Mouse (Mus musculus) hindbrain, embryonic 16.5 days (tissue): ENCODE measurements around the gene Micu2. TPM values are rescaled to one million over a fixed set of nuclear protein-coding genes. Genes with fewer than 3 reads are reported as not detected.
"Not testable (repeated sequence)": the region's sequence is repeated elsewhere in the genome, so short reads cannot be mapped to it uniquely, and the experiment has no call there.

Experiments
- ATAC-seq: fragments of 200-750 bp; cut with Nextera tagmentation; 2 replicates; pipeline ENCODE4 v1.8.0; 2017; ENCODE audit warnings: moderate TSS enrichment, moderate library complexity
- H3K27ac ChIP-seq: fragments of 300-500 bp; sonication (generic); 2 replicates; pipeline ENCODE4 v1.5.1; 2014; ENCODE audit warnings: low read depth, mild to moderate bottlenecking, control low read depth, low read length, moderate library complexity
- H3K27me3 ChIP-seq: fragments of 300-500 bp; sonication (generic); replicated peaks from 2 replicates; pipeline ENCODE4 v1.6.1; 2014; ENCODE audit warnings: low read length; ENCODE audit not compliant: control insufficient read depth, insufficient read depth
- H3K36me3 ChIP-seq: fragments of 300-500 bp; sonication (generic); 2 replicates; pipeline ENCODE4 v1.6.1; 2014; ENCODE audit warnings: mild to moderate bottlenecking, low read length, moderate library complexity, mixed read lengths; ENCODE audit not compliant: control insufficient read depth, insufficient read depth
- H3K4me1 ChIP-seq: fragments of 300-500 bp; sonication (generic); 2 replicates; pipeline ENCODE4 v1.6.1; 2014; ENCODE audit warnings: low read depth, low read length; ENCODE audit not compliant: control insufficient read depth, insufficient read depth
- H3K4me2 ChIP-seq: fragments of 300-500 bp; sonication (generic); 2 replicates; pipeline ENCODE4 v1.6.1; 2014; ENCODE audit warnings: mild to moderate bottlenecking, low read length, control low read depth, moderate library complexity
- H3K4me3 ChIP-seq: fragments of 300-500 bp; sonication (generic); 2 replicates; pipeline ENCODE4 v1.5.1; 2014; ENCODE audit warnings: mild to moderate bottlenecking, low read length, control low read depth, moderate library complexity
- H3K9ac ChIP-seq: fragments of 300-500 bp; sonication (generic); 2 replicates; pipeline ENCODE4 v1.6.1; 2014; ENCODE audit warnings: low read depth, mild to moderate bottlenecking, control low read depth, low read length, moderate library complexity
- H3K9me3 ChIP-seq: fragments of 300-500 bp; sonication (generic); 2 replicates; pipeline ENCODE4 v1.6.1; 2014; ENCODE audit warnings: mild to moderate bottlenecking, low read length, moderate library complexity; ENCODE audit not compliant: control insufficient read depth
- WGBS: fragments of 180-500 bp; shearing (Covaris S2); extraction: QIAGEN DNeasy Blood & Tissue Kit; methylation state at CpG from one replicate; pipeline ENCODE4 v1.1.7; 2014; 5-methylcytosine and 5-hydroxymethylcytosine counted together
- polyA plus RNA-seq: library from polyadenylated mRNA; unstranded; fragments of >200 nt; fragmentation: Nextera tagmentation; extraction: Ambion mirVana; gene quantifications from 2 replicates; pipeline ENCODE4 v1.2.1, GENCODE M21; 2015

Gene Micu2
- polyA plus RNA-seq, 1 experiment from 2014 or later = 78.7 TPM

DNA sequence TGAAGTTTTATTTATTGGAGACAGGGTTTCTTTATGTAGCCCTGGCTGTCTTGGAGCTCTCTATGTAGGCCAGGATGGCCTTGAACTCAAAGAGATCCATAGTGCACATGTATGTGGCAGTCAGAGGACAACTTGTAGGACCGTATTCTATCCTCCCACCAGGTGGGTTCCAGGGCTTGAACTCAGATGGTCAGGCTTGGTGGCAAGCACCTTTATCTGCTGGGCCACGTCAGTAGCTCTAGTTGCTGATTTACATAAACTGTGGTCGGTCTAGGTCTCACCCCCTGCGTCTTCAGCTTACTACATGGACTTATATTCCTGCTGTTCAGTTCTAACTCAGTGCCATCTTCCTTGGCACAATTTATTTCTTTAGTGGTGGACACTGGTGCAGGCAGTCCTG lies 87.7 kb downstream of the Micu2 start:
- Histone ChIP-seq H3K27ac (no peak overlapping the region), H3K4me1 (0 out of 2 replicates have a peak, but pooled peaks cover 2% of the 10 kb centered on the region), H3K9me3 (no peaks in the 10 kb centered on the region), H3K4me3 (no peak overlapping the region), H3K4me2 (no peak overlapping the region), H3K9ac (no peak overlapping the region), H3K36me3 (peaks cover 3% of the 10 kb centered on the region; the same call in 1 of the 2 replicates), H3K27me3 (no peaks in the 10 kb centered on the region)
- 73% methylated on average over 4 of the region's 4 CpGs for WGBS
- 0 out of 2 replicates have a peak, but pooled peaks have one; percentile 18 for ATAC-seq

DNA sequence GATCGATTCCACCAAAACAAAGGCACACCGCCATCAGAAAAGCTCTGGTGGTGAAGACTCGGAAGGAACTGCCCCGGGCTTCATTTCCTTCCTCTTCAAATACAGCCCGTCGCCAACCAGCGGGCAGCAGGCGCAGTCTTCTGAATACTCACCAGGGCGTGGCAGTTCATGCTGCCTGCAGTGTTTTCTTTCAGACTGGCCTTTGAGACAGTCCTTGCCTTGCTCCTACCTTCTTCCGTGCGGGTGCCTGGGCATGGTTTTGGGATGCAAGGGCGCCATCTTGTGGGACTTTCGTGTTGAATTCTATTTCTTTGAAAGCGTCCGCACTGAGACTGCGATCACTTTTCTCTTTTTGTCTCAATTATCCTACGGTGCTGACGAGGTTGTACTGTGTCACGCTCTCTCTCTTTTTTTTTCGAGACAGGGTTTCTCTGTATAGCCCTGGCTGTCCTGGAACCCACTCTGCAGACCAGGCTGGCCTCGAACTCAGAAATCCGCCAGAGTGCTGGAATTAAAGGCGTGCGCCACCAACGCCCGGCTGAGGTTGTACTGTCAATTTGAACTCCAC lies 88.5 kb downstream of the Micu2 start:
- peak overlapping the region; percentile 54 for H3K4me2 ChIP-seq
- peak overlapping the region; percentile 66 for H3K9ac ChIP-seq
- peak overlapping the region; percentile 33 for H3K4me3 ChIP-seq
- H3K27ac ChIP-seq = no peak overlapping the region; the same call in 1 of the 2 replicates
- no peaks in the 10 kb centered on the region for H3K27me3 ChIP-seq
- 20% methylated on average over 26 of the region's 26 CpGs for WGBS
- 0 out of 2 replicates have a peak, but pooled peaks cover 2% of the 10 kb centered on the region for H3K4me1 ChIP-seq
- H3K9me3 ChIP-seq = no peaks in the 10 kb centered on the region
- no peaks in the 10 kb centered on the region for H3K36me3 ChIP-seq
- ATAC-seq = peak; percentile 93

DNA sequence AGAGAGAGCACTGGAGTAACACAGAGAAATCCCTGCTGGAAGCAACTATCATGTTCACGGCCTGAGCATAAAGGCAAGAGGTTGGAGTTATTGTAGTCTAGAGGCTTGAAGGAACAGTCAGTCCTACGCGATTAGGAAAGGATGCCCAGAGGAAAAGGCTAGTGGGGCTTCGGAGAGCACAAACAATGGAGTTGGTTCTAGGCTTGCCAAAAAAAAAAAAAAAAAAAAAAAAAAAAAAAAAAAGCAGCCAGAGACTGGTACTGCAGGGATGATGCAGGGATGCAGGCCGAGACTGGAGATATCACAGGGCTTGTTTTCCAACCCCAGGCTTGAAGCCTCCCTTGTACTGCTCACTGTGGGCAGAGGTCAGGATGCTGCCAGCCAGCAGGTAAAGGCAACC lies 89.8 kb downstream of the Micu2 start:
- Histone ChIP-seq H3K27ac (no peak overlapping the region), H3K9ac (no peak overlapping the region), H3K36me3 (no peaks in the 10 kb centered on the region), H3K4me1 (0 out of 2 replicates have a peak, but pooled peaks cover 2% of the 10 kb centered on the region), H3K4me3 (no peak overlapping the region), H3K4me2 (no peak overlapping the region), H3K9me3 (no peaks in the 10 kb centered on the region), H3K27me3 (no peaks in the 10 kb centered on the region)
- ATAC-seq = no peak
- WGBS = 62% methylated on average over 5 of the region's 5 CpGs

DNA sequence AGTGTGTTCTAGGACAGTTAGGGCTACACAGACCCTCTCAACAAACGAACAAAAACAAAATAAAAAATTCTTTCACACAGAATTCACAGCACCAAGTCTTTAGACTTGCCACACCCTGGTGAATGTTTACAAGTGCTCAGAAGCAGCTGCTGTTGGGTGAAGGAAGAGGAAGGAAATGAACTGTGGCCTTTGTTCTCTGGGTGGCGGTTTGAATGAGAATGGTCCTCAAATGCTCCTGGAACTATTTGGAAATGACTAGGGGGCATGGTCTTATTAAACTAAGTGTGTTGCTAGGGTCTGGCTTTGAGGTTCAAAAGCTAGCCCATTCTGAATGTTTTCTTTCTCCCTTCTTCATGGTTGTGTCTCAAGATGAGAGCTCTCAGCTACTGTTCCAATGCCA lies 90.6 kb downstream of the Micu2 start:
- H3K9me3 ChIP-seq = no peaks in the 10 kb centered on the region
- no peaks in the 10 kb centered on the region for H3K27me3 ChIP-seq
- H3K36me3 ChIP-seq = no peaks in the 10 kb centered on the region
- no peak overlapping the region for H3K4me3 ChIP-seq
- no peak overlapping the region for H3K9ac ChIP-seq
- no peak overlapping the region for H3K4me2 ChIP-seq
- 81% methylated on average over 2 of the region's 2 CpGs for WGBS
- H3K27ac ChIP-seq = no peak overlapping the region
- ATAC-seq = no peak
- H3K4me1 ChIP-seq = 0 out of 2 replicates have a peak, but pooled peaks cover 2% of the 10 kb centered on the region

DNA sequence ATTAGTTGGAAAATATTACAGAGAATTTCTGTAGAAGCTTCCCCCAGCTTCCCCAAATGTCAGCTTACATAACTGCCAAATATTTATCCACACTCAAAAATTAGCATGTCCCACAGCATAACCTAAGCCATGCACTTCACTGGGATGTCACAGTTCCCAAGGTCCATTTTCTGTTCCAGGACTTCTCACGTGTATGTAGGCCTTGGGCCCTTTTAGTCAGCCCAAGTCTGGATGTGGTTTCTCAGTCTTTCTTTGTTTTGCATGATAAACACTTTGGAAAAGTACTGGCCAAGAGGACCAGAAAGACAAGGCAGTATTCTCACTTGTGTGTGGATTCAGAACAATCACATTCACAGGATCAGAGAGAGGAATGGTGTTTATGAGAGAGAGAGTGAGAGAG lies 97.1 kb downstream of the Micu2 start:
- 75% methylated on average over 1 of the region's 1 CpGs for WGBS
- no peak for ATAC-seq
- H3K9me3 ChIP-seq = no peaks in the 10 kb centered on the region
- no peaks in the 10 kb centered on the region for H3K4me1 ChIP-seq
- no peaks in the 10 kb centered on the region for H3K36me3 ChIP-seq
- no peaks in the 10 kb centered on the region for H3K27me3 ChIP-seq
- no peak overlapping the region for H3K4me3 ChIP-seq
- no peak overlapping the region for H3K27ac ChIP-seq
- no peak overlapping the region for H3K4me2 ChIP-seq
- no peak overlapping the region for H3K9ac ChIP-seq

DNA sequence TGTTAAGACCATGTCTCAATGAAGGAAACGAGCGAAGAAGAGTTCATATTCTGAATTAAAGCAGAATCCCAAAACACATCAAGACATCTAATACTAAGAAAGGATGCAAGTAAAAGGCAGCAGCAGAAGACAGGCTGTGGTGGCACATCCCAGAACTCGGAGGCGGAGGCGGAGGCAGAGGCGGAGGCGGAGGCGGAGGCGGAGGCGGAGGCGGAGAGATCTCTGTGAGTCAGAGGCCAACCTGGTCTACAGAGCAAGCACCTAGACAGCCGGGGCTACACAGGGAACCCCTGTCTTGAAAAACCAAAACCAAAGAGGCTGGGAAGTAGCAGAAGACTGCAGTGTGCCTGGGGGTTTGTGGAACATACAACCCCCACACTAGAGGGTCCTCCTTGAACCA lies 102.2 kb downstream of the Micu2 start:
- Histone ChIP-seq H3K27me3 (no peaks in the 10 kb centered on the region), H3K4me2 (no peak overlapping the region), H3K4me3 (no peak overlapping the region), H3K27ac (no peak overlapping the region), H3K9ac (no peak overlapping the region), H3K9me3 (no peaks in the 10 kb centered on the region), H3K4me1 (no peaks in the 10 kb centered on the region), H3K36me3 (no peaks in the 10 kb centered on the region)
- 97% methylated on average over 12 of the region's 12 CpGs for WGBS
- no peak for ATAC-seq

DNA sequence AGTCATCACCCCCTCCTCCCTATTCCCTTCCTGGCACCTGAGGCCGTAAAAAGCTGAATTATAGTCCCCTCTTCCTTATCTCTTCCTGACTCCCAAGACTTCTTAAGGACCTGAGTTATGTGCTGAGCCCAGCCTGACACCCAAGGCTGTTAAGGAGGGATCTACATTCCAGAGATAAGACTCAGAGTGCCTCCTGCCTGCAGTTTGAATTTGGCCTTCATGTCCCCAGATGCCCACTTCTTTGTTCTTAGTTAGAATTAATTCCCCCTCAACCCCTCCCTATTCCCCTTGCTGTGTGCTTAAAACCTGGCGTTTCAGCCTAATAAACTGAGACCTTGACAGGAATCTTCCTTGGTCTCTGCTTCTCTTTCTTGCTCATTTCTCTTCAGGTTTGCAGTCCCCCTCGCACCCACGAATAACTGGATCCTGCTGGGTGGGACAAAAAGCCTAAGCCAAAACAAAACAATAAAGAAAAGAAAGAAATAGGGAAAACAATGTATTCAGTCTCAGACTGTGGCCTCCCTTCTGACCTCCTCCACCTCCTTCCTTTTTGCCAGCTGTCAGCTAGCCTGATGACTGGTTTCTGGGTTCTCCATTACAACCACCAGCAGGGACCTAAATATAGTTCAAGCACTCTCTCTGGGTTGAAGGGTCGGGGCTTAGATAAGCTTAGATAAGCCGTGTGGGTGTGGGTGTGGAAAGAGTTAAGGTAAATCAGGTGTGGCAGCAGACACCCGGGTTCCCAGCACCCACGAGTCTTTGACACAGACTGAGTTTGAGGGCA lies 102.8 kb downstream of the Micu2 start:
- H3K4me1 ChIP-seq, H3K4me3 ChIP-seq, H3K27me3 ChIP-seq, H3K4me2 ChIP-seq, H3K9me3 ChIP-seq, ATAC-seq, H3K27ac ChIP-seq, H3K9ac ChIP-seq, H3K36me3 ChIP-seq: not testable (repeated sequence)
- WGBS = 49% methylated on average over 8 of the region's 8 CpGs

DNA sequence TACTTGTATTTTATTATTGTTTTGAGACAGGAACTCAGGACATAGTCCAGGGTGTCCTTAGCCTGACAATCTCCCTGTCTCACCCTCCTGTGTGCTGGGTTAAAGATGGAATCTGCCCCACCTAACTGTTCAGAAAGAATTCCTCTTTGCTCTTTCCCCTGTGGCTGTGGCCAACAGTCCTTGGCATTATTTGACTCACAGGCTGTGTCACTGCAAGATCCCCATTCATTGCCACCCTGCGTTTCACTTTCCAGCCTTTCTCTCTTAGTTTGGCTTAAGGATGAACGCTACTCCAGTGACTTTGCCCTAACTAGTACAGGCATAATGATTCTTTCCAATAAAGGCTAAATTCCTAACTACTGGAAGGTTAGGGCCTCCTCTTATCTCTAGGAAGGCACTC lies 104.7 kb downstream of the Micu2 start:
- no peak overlapping the region for H3K4me3 ChIP-seq
- H3K4me2 ChIP-seq = no peak overlapping the region
- WGBS = 95% methylated on average over 2 of the region's 2 CpGs
- ATAC-seq = no peak
- H3K4me1 ChIP-seq = no peaks in the 10 kb centered on the region
- H3K27ac ChIP-seq = no peak overlapping the region
- H3K9ac ChIP-seq = no peak overlapping the region
- H3K36me3 ChIP-seq = no peaks in the 10 kb centered on the region
- H3K27me3 ChIP-seq = no peaks in the 10 kb centered on the region
- H3K9me3 ChIP-seq = no peaks in the 10 kb centered on the region

DNA sequence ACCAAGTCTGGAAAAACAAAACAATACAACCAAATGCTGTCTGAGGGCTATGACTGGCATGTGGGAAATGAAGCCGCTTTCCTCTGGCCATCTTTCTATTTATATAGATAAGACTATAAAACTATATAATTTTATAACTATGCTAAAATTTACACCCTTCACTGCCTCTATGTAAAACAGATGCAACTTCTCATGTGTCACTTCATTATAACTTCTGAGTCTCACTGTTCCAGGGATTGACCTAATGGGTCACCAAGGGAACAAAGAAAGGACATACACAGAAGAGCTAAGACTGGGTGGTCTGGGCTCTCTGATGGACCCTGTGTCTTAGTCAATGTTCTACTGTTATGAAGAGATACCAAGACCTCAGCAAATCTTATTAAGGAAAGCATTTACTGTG lies 106.1 kb downstream of the Micu2 start:
- Histone ChIP-seq H3K27me3 (no peaks in the 10 kb centered on the region), H3K27ac (no peak overlapping the region), H3K9me3 (no peaks in the 10 kb centered on the region), H3K4me3 (no peak overlapping the region), H3K4me2 (no peak overlapping the region), H3K4me1 (peaks cover 11% of the 10 kb centered on the region), H3K9ac (no peak overlapping the region), H3K36me3 (no peaks in the 10 kb centered on the region)
- ATAC-seq = no peak
- WGBS = 100% methylated on average over 1 of the region's 1 CpGs
